Mouse (Mus musculus) testis, adult 2 months (tissue): ENCODE measurements around the gene Zfp750.

ENCODE experiments used
- CTCF ChIP-seq: fragments of 200-500 bp; IDR thresholded peaks from 2 replicates; pipeline ENCODE4 v1.5.1; 2012; ENCODE audit warnings: low read depth, mild to moderate bottlenecking, inconsistent platforms, low read length, moderate library complexity; ENCODE audit not compliant: control insufficient read depth, insufficient read depth, insufficient replicate concordance
- POLR2A ChIP-seq: fragments of 200-500 bp; IDR thresholded peaks from 2 replicates; pipeline ENCODE4 v1.6.1; 2012; ENCODE audit warnings: low read depth, mild to moderate bottlenecking, inconsistent platforms, low read length, moderate library complexity; ENCODE audit not compliant: control insufficient read depth

GRCm38 (mm10) chr11:121475699-121476415 is 43.3 kb downstream of the Zfp750 start:
- peak; percentile 83; the same call in 1 of the 2 replicates for TF ChIP-seq CTCF
- TF ChIP-seq POLR2A: no peak
